Mouse (Mus musculus): Measurements from ENCODE around the gene Gm11060.

- TF ChIP-seq CHD2 (IDR thresholded peaks at IDR 0.05; ENCODE audit: low read depth, low read length) (no peak), HCFC1 (IDR thresholded peaks at IDR 0.05; ENCODE audit: borderline replicate concordance, insufficient read depth, low read length) (no peak), ZC3H11A (IDR thresholded peaks at IDR 0.05; ENCODE audit: borderline replicate concordance, low read depth, low read length) (no peak)
Measured at GRCm38 (mm10) chr2:105058577-105059116, 33.2 kb upstream of the Gm11060 start.

All from ES-E14 (cell line).